Mouse (Mus musculus) heart, embryonic 13.5 days (tissue): ENCODE measurements around the gene Gbp4. TPM values are rescaled to one million over a fixed set of nuclear protein-coding genes. Genes with fewer than 3 reads are reported as not detected.
"Not testable (repeated sequence)": the region's sequence is repeated elsewhere in the genome, so short reads cannot be mapped to it uniquely, and the experiment has no call there.

Experiments
- ATAC-seq: fragments of 200-750 bp; cut with Nextera tagmentation; 2 replicates; pipeline ENCODE4 v1.8.0; 2017; ENCODE audit warnings: moderate TSS enrichment; ENCODE audit not compliant: insufficient number of reproducible peaks, low FRiP score, low TSS enrichment; ENCODE audit errors: extremely low read depth
- H3K27ac ChIP-seq: fragments of 300-500 bp; sonication (generic); replicated peaks from 2 replicates; pipeline ENCODE4 v1.5.1; 2015; ENCODE audit warnings: moderate library complexity, mild to moderate bottlenecking, inconsistent platforms
- H3K27me3 ChIP-seq: fragments of 300-500 bp; sonication (generic); replicated peaks from 2 replicates; pipeline ENCODE4 v1.6.1; 2015; ENCODE audit warnings: mild to moderate bottlenecking, inconsistent platforms
- H3K36me3 ChIP-seq: fragments of 300-500 bp; sonication (generic); 2 replicates; pipeline ENCODE4 v1.6.1; 2015; ENCODE audit warnings: mild to moderate bottlenecking, inconsistent platforms
- H3K4me1 ChIP-seq: fragments of 300-500 bp; sonication (generic); 2 replicates; pipeline ENCODE4 v1.6.1; 2015; ENCODE audit warnings: inconsistent platforms
- H3K4me2 ChIP-seq: fragments of 300-500 bp; sonication (generic); 2 replicates; pipeline ENCODE4 v1.6.1; 2015; ENCODE audit warnings: inconsistent platforms, mild to moderate bottlenecking, moderate library complexity
- H3K4me3 ChIP-seq: fragments of 300-500 bp; sonication (generic); 2 replicates; pipeline ENCODE4 v1.5.1; 2015; ENCODE audit warnings: moderate library complexity, mild to moderate bottlenecking, inconsistent platforms
- H3K9ac ChIP-seq: fragments of 300-500 bp; sonication (generic); 2 replicates; pipeline ENCODE4 v1.6.1; 2015; ENCODE audit warnings: inconsistent platforms, mild to moderate bottlenecking, moderate library complexity
- H3K9me3 ChIP-seq: fragments of 300-500 bp; sonication (generic); 2 replicates; pipeline ENCODE4 v1.6.1; 2016; ENCODE audit warnings: inconsistent platforms
- WGBS: fragments of 180-500 bp; shearing (Covaris S2); methylation state at CpG from one replicate; pipeline ENCODE4 v1.1.7; 2015; ENCODE audit warnings: mixed read lengths; 5-methylcytosine and 5-hydroxymethylcytosine counted together
- polyA plus RNA-seq: library from polyadenylated mRNA; unstranded; fragments of >200 nt; fragmentation: Nextera tagmentation; extraction: Ambion mirVana; gene quantifications from 2 replicates; pipeline ENCODE4 v1.2.1, GENCODE M21; 2015

Gbp4 gene
- polyA plus RNA-seq, 1 experiment from 2014 or later: 4.7 TPM

DNA sequence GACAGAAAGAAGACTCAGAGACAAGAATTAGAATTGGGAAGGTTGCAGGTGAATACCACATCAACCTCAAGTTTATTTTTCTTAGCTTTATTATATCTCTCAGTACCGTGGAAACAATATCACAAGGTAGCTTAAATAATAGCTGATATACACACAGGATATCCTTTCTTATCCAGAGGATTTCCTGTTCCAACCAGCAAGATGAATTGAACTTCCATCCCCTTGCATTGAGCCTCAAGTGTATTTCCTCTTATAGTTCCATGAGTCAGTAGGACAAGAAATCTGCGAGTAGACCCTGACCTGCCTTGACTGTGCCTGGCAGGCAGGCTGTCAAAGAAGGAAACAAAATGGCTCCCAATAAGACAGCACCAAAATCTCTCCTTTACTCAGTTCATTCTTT, 23.6 kb downstream of the Gbp4 start:
- H3K4me1 ChIP-seq: 0 out of 2 replicates have a peak, but pooled peaks cover 5% of the 10 kb centered on the region
- H3K9me3 ChIP-seq: no peaks in the 10 kb centered on the region; the same call in 1 of the 2 replicates
- no peak overlapping the region for H3K4me2 ChIP-seq
- no peaks in the 10 kb centered on the region for H3K27me3 ChIP-seq
- ATAC-seq: no peak
- H3K36me3 ChIP-seq: peaks cover 17% of the 10 kb centered on the region; the same call in 1 of the 2 replicates
- H3K9ac ChIP-seq: no peak overlapping the region
- H3K27ac ChIP-seq: no peak overlapping the region
- WGBS: 56% methylated on average over 2 of the region's 2 CpGs
- no peak overlapping the region for H3K4me3 ChIP-seq

DNA sequence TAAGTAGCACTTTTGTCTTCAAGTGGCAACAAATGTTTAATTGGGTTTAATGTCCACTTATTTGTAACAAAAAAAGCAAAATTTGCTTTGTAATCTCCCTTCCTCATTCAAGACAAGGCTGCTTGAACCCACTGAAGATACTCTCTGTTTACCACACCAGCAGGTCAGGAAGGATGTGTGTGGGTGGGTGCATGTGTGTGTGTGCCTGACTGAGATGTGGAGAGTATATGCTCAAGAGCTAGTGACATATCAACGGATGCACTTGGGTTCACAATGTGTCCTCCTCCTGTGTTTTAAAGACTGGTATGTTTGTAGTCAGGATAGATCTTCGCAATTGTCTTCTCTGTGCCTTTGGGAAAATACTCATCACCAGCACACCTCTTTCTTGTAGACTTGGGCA, 24.7 kb downstream of the Gbp4 start:
- H3K9ac ChIP-seq: no peak overlapping the region
- 82% methylated on average over 2 of the region's 2 CpGs for WGBS
- peaks cover 17% of the 10 kb centered on the region; the same call in 1 of the 2 replicates for H3K36me3 ChIP-seq
- no peak overlapping the region for H3K4me2 ChIP-seq
- H3K27ac ChIP-seq: no peak overlapping the region
- H3K4me3 ChIP-seq: no peak overlapping the region
- no peak for ATAC-seq
- H3K9me3 ChIP-seq: no peaks in the 10 kb centered on the region; the same call in 1 of the 2 replicates
- 0 out of 2 replicates have a peak, but pooled peaks cover 8% of the 10 kb centered on the region for H3K4me1 ChIP-seq
- H3K27me3 ChIP-seq: no peaks in the 10 kb centered on the region

DNA sequence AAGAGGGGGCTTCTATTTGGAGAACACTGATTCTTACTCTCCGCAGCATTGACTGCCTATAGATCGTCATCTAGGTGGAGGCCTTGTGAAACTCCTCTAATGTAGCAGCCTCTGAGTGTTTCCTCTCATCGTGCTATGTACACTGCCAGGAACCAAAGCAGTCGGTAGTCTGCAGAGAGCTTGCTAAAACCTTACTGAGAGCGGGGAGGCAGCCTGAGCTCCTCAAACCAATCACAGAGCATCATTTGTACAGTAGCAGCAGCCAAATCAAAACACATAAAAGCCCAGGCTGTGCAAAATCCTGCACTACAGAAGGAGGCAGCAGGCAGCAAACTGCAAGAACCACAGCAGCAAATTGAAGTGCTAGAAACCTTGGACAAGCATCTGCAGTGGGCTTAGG, 25.7 kb downstream of the Gbp4 start:
- H3K4me2 ChIP-seq: no peak overlapping the region
- H3K27ac ChIP-seq: no peak overlapping the region
- 91% methylated on average over 5 of the region's 5 CpGs for WGBS
- no peak for ATAC-seq
- no peak overlapping the region for H3K9ac ChIP-seq
- H3K36me3 ChIP-seq: peaks cover 9% of the 10 kb centered on the region; the same call in 1 of the 2 replicates
- H3K9me3 ChIP-seq: no peaks in the 10 kb centered on the region; the same call in 1 of the 2 replicates
- 0 out of 2 replicates have a peak, but pooled peaks cover 8% of the 10 kb centered on the region for H3K4me1 ChIP-seq
- no peaks in the 10 kb centered on the region for H3K27me3 ChIP-seq
- H3K4me3 ChIP-seq: no peak overlapping the region

DNA sequence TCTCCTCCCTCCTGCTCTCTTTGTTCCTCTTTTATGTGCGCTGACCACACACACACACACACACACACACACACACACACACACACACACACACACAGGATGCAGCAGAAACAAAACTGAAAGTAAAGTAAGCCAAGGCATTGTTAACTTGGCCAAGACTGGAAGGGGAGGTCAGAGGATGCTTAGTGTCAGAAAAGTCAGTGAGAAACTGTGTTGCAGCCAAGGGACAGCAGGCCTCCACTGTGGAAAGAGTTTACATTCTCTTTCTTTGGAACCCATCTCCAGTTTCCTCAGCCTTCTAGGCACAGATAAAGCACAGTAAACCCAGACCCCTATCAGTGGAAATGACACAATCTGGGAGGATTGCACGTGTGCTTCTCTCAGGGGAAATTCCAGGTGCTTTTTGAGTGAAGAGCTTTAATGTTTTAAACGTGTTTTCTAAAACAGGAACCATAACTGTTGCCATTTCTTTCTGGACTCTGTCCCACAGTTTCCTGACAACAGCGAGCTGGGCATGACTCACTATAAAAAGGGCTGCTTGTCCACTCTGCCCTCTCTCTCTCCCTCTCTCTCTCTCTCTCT, 29.0 kb downstream of the Gbp4 start:
- not testable (repeated sequence) for H3K4me1 ChIP-seq

DNA sequence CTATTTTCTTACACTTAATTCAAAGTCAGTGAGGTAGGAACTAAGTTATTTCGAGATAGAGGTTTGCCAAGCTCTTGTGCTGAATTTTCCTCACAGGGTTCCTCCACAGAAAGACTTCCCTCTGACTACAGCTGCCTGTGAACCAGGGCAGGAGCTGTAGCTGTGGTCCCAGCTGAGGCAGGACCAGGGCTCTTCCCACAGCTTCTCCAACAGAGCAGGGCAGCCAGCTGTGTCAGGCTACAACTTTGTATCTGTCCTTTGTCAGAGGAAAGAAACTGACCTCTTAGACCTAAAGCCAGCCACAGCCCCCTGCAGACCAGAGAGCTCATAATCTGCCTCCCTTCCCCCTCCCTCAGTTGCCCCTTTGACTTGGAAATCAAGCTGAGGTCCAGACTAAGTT, 29.6 kb downstream of the Gbp4 start:
- Histone ChIP-seq H3K4me2 (peak overlapping the region; percentile 37), H3K4me3 (0 out of 2 replicates have a peak overlapping the region, but pooled peaks have one; percentile 21), H3K27ac (peak overlapping the region; percentile 77)
- H3K27me3 ChIP-seq, H3K4me1 ChIP-seq, ATAC-seq, H3K36me3 ChIP-seq, H3K9ac ChIP-seq, H3K9me3 ChIP-seq: not testable (repeated sequence)
- WGBS: 44% methylated on average over 1 of the region's 1 CpGs

More for the DNA sequence above, 29.0 kb downstream of the Gbp4 start:
- not testable (repeated sequence) for H3K36me3 ChIP-seq, ATAC-seq, H3K9ac ChIP-seq, H3K9me3 ChIP-seq, H3K27me3 ChIP-seq, H3K4me3 ChIP-seq
- WGBS: 13% methylated on average over 4 of the region's 4 CpGs
- Histone ChIP-seq H3K27ac (peak overlapping the region; percentile 77), H3K4me2 (peak overlapping the region; percentile 37)

DNA sequence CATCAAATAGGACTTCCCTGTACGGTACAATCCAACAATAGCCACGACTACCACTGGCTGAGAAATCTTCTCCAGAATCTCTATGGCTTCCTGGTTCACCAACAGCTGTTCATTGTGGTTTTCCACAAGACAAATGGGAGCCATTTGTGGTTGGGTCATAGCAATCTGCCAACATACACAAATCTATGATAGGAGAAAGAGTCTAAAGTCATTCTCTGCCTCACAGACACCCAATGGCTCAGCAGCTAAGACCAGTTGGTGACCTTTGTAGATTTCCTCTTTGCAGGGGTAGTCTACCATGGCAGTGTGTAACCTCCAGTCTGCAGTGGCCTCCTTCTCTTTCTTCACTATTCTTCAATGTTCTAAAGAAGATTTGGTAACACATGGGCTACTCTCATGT, 33.7 kb downstream of the Gbp4 start:
- not testable (repeated sequence) for H3K27ac ChIP-seq, H3K4me2 ChIP-seq, H3K4me1 ChIP-seq, H3K36me3 ChIP-seq, H3K27me3 ChIP-seq, H3K9me3 ChIP-seq, H3K9ac ChIP-seq, ATAC-seq, H3K4me3 ChIP-seq
- 73% methylated on average over 2 of the region's 2 CpGs for WGBS

DNA sequence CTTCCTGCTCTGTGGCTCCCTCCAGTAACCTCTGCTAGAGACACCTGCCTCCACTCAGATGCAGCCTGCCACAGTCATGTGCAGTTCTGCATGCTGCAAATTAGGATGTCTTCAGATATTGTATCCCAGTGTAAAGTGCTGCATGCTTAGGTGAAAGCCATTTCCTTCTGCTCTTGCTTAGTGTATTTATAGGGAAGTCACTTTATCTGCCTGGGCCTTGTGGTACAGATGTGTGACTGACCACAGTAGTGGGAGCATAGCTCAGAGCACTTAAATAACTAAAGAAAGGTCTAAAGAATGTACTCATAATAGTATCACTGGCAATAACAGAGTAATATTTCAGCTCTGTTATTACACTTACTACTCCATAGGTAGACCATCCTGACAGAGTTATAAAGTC, 57.5 kb downstream of the Gbp4 start:
- H3K9me3 ChIP-seq: peaks cover 8% of the 10 kb centered on the region; the same call in 1 of the 2 replicates
- ATAC-seq: no peak
- H3K4me2 ChIP-seq: no peak overlapping the region
- H3K4me1 ChIP-seq: no peaks in the 10 kb centered on the region
- H3K27ac ChIP-seq: no peak overlapping the region
- H3K9ac ChIP-seq: no peak overlapping the region
- peaks cover 11% of the 10 kb centered on the region; the same call in 1 of the 2 replicates for H3K36me3 ChIP-seq
- H3K27me3 ChIP-seq: no peaks in the 10 kb centered on the region
- no peak overlapping the region for H3K4me3 ChIP-seq

DNA sequence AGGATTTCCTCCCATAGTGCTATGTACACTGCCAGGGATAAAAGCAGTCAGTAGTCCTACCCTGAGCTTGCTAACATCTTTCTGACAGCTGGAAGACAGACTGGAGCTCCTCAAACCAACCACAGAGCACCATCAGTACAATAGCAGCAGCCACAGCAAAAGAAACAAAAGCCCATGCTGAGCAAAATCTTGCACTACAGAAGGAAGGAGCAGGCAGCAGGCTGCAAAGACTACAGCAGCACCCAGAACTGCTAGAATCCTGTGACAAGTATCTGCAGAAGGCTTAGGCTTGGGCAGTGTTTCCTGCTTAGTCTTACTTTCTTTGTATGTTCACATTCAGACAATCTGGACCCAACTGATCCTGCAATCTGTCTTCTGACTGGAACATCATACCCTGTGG, 71.0 kb downstream of the Gbp4 start:
- not testable (repeated sequence) for H3K4me2 ChIP-seq, H3K4me3 ChIP-seq, H3K27ac ChIP-seq, H3K36me3 ChIP-seq, H3K27me3 ChIP-seq, H3K4me1 ChIP-seq, H3K9ac ChIP-seq, ATAC-seq, H3K9me3 ChIP-seq

Other genes with a start within 250 kb of the Gbp4 start
- gene Abcg3, start 156.9 kb downstream of the Gbp4 start, polyA plus RNA-seq: 0.38 and 0.74 TPM in 2 replicates
- gene Gbp9, start within 50 bp of the Gbp4 start, polyA plus RNA-seq: 3.0 and 3.2 TPM in 2 replicates
- gene Gbp8, start within 50 bp of the Gbp4 start, polyA plus RNA-seq: 1.3 and 1.4 TPM in 2 replicates
- gene Gbp10, start 99.9 kb upstream of the Gbp4 start, polyA plus RNA-seq: 0.15 TPM in 1 of 2 replicates, not detected in the other
- 0.05 and 0.17 TPM in 2 replicates for gene Gm43302, start 154.1 kb upstream of the Gbp4 start, polyA plus RNA-seq
- gene Gbp6, start 154.1 kb upstream of the Gbp4 start, polyA plus RNA-seq: 1.5 and 1.8 TPM in 2 replicates